8 mouse cellular contexts compared by ENCODE assay signal in the genomic region with DNA sequence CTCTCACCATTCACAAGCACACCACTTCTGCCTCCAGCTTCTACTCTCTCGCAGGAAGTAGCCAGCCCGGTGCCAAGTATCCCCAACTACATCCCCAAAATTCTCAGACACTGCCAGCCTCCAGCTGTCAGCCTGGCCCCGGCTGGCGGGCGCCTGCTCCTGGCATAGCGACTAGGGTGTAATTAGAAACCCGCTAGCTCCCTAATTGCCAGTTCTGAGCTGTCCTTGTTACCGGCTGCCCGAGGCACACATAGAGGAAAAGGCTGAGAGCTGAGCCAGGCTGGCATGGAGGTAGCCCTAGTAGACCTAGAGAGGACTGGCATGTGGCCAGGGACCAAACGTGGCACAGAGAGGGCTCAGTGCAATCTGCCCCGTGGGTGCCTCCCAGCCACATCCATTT. TPM values are rescaled to one million over a fixed set of nuclear protein-coding genes. Genes with fewer than 3 reads are reported as not detected.
DNase-seq lines count a peak whose midpoint lies in the region; ATAC-seq lines count a peak whose summit lies in the region.

No protein-coding gene starts in this region.

- H3K27me3 ChIP-seq in forebrain, embryonic 13.5 days = no peaks in the 10 kb centered on the region
- no peaks in the 10 kb centered on the region for H3K27me3 ChIP-seq in forebrain, embryonic 10.5 days (ENCODE audit: poor library complexity, severe bottlenecking)

- no peak overlapping the region for H3K4me3 ChIP-seq in forebrain, embryonic 13.5 days
- no peak overlapping the region for H3K4me3 ChIP-seq in forebrain, embryonic 10.5 days

- intact Hi-C loops in left cerebral cortex, postnatal 14 days (cut with DNase I) = no loop called here
- intact Hi-C loops in heart, postnatal 36 days (cut with DNase I) = no loop called here

- H3K36me3 ChIP-seq in forebrain, embryonic 13.5 days (ENCODE audit: poor library complexity, severe bottlenecking) = no peaks in the 10 kb centered on the region
- H3K36me3 ChIP-seq in forebrain, embryonic 10.5 days (replicated peaks) = no peaks in the 10 kb centered on the region

- H3K9me3 ChIP-seq in forebrain, embryonic 13.5 days (replicated peaks) = peaks cover 8% of the 10 kb centered on the region
- H3K9me3 ChIP-seq in forebrain, embryonic 10.5 days = peaks cover 7% of the 10 kb centered on the region; the same call in 1 of the 2 replicates

- 43% methylated on average over 11 of the region's 11 CpGs for WGBS in forebrain, embryonic 13.5 days
- 87% methylated on average over 11 of the region's 11 CpGs for WGBS in forebrain, embryonic 10.5 days

- H3K4me2 ChIP-seq in forebrain, embryonic 13.5 days = 0 out of 2 replicates have a peak overlapping the region, but pooled peaks have one; percentile 10

- H3K27ac ChIP-seq in forebrain, embryonic 13.5 days = peak overlapping the region; percentile 71; the same call in 1 of the 2 replicates
- no peak overlapping the region for H3K27ac ChIP-seq in forebrain, embryonic 10.5 days

- H3K4me1 ChIP-seq in forebrain, embryonic 13.5 days = peaks cover 16% of the 10 kb centered on the region
- no peaks in the 10 kb centered on the region for H3K4me1 ChIP-seq in forebrain, embryonic 10.5 days

- DNase-seq in forebrain, embryonic 10.5 days (ENCODE audit: extremely low spot score, low spot score) = no peak
- peak; percentile 64 for DNase-seq in cerebellum, adult 11 months
- peak; percentile 86 for DNase-seq in gastrocnemius, adult 18-20 months (ENCODE audit: low spot score)
- DNase-seq in left cerebral cortex, postnatal 14 days (ENCODE audit: low spot score in 2 of 2) = peak; percentile 80 to 81
- no peak for DNase-seq in lung, postnatal 10 days
- no peak for DNase-seq in urinary bladder, postnatal 14 days (ENCODE audit: low spot score)
- DNase-seq in heart, postnatal 36 days = no peak

- peak; percentile 99 for ATAC-seq in forebrain, embryonic 13.5 days

- H3K9ac ChIP-seq in forebrain, embryonic 13.5 days = no peak overlapping the region

RNA-seq across cellular contexts. Expression of gene Serpinf2, which starts 8.1 kb away (rescaled TPM):
- 0.42 TPM in 1 of 2 replicates, not detected in the other for polyA plus RNA-seq in forebrain, embryonic 13.5 days (2015; fragmentation: Nextera tagmentation; extraction: Ambion mirVana)
- 0.06 TPM in 1 of 2 replicates, not detected in the other for polyA plus RNA-seq in forebrain, embryonic 10.5 days (2016; fragmentation: Nextera tagmentation; extraction: Ambion mirVana)
- total RNA-seq in gastrocnemius, adult 18-20 months (2021) = under 1 TPM in 1 of 2 experiments, not detected in 1; 0.36 TPM
- not detected for total RNA-seq in left cerebral cortex, postnatal 14 days (2021)
- not detected for total RNA-seq in heart, postnatal 36 days (2021)

RNA-seq across cellular contexts. Expression of gene Serpinf1, which starts 8.8 kb away (rescaled TPM):
- polyA plus RNA-seq in forebrain, embryonic 13.5 days (2015; fragmentation: Nextera tagmentation; extraction: Ambion mirVana) = 15.5 and 19.0 TPM in 2 replicates
- polyA plus RNA-seq in forebrain, embryonic 10.5 days (2016; fragmentation: Nextera tagmentation; extraction: Ambion mirVana) = 105 and 108 TPM in 2 replicates
- total RNA-seq in gastrocnemius, adult 18-20 months (2021) = 10 to 100 TPM; 50.2 to 64.1 TPM
- 10 to 100 TPM; 16.4 to 17.5 TPM for total RNA-seq in left cerebral cortex, postnatal 14 days (2021)
- 10 to 100 TPM; 25.4 to 26.1 TPM for total RNA-seq in heart, postnatal 36 days (2021)

RNA-seq across cellular contexts. Expression of gene Wdr81, which starts 23.2 kb away (rescaled TPM):
- 5.0 and 5.6 TPM in 2 replicates for polyA plus RNA-seq in forebrain, embryonic 13.5 days (2015; fragmentation: Nextera tagmentation; extraction: Ambion mirVana)
- 5.8 and 6.4 TPM in 2 replicates for polyA plus RNA-seq in forebrain, embryonic 10.5 days (2016; fragmentation: Nextera tagmentation; extraction: Ambion mirVana)
- 1 to 10 TPM; 4.5 to 5.5 TPM for total RNA-seq in gastrocnemius, adult 18-20 months (2021)
- total RNA-seq in left cerebral cortex, postnatal 14 days (2021) = 10 to 100 TPM; 20.0 to 20.7 TPM
- total RNA-seq in heart, postnatal 36 days (2021) = 10 to 100 TPM in 1 of 2 experiments, 1 to 10 TPM in 1; 8.7 to 10.4 TPM

RNA-seq across cellular contexts. Expression of gene Tlcd2, which starts 30.2 kb away (rescaled TPM):
- 1.4 and 1.9 TPM in 2 replicates for polyA plus RNA-seq in forebrain, embryonic 13.5 days (2015; fragmentation: Nextera tagmentation; extraction: Ambion mirVana)
- polyA plus RNA-seq in forebrain, embryonic 10.5 days (2016; fragmentation: Nextera tagmentation; extraction: Ambion mirVana) = 8.5 and 9.7 TPM in 2 replicates
- total RNA-seq in gastrocnemius, adult 18-20 months (2021) = 1 to 10 TPM; 2.6 to 2.9 TPM
- under 1 TPM; 0.33 to 0.95 TPM for total RNA-seq in left cerebral cortex, postnatal 14 days (2021)
- 1 to 10 TPM; 5.4 to 7.1 TPM for total RNA-seq in heart, postnatal 36 days (2021)

RNA-seq across cellular contexts. Expression of gene Prpf8, which starts 55.3 kb away (rescaled TPM):
- polyA plus RNA-seq in forebrain, embryonic 13.5 days (2015; fragmentation: Nextera tagmentation; extraction: Ambion mirVana) = 56.3 and 63.2 TPM in 2 replicates
- polyA plus RNA-seq in forebrain, embryonic 10.5 days (2016; fragmentation: Nextera tagmentation; extraction: Ambion mirVana) = 77.5 and 78.7 TPM in 2 replicates
- total RNA-seq in gastrocnemius, adult 18-20 months (2021) = 10 to 100 TPM; 70.1 to 70.9 TPM
- total RNA-seq in left cerebral cortex, postnatal 14 days (2021) = 100 to 1,000 TPM; 115 to 116 TPM
- total RNA-seq in heart, postnatal 36 days (2021) = 10 to 100 TPM; 82.9 to 92.8 TPM

Comparison
In these comparisons a context has a peak if more than half of its experiments do, and no peak if none do; other contexts are left out.
1. DNase-seq: peak in cerebellum, adult 11 months (single experiment), gastrocnemius, adult 18-20 months (single experiment) and left cerebral cortex, postnatal 14 days (2 of 2); none in forebrain, embryonic 10.5 days (single experiment), lung, postnatal 10 days (single experiment), urinary bladder, postnatal 14 days (single experiment) and heart, postnatal 36 days (0 of 2).